Mouse (Mus musculus) ovary, postnatal 36 days (tissue): ENCODE measurements around the gene Rab37.

Source experiments
- DNase-seq: peaks from one replicate; pipeline ENCODE4 v3.0.0; 2022; ENCODE audit warnings: low spot score, mixed read lengths

Gene Rab37

DNA sequence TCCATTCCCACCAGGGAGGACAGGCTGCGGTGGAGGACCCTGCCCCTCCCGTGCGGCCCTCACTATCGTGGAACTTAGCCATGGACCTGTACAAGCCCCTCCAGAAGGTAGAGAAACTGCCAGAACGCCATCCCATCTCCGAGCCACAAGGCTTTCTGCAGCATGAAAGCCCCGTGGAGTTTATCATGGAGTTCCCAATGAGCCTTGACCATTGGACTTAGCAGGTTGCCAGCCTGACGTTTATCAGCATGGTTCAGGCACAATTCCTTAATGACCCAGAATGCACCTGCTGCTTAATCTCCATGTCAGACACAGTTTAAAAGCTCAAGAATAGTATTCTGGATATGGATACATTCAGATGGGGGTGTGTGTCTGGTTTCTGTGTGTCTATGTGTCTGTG, 6.2 kb upstream of the Rab37 start:
- no peak for DNase-seq

DNA sequence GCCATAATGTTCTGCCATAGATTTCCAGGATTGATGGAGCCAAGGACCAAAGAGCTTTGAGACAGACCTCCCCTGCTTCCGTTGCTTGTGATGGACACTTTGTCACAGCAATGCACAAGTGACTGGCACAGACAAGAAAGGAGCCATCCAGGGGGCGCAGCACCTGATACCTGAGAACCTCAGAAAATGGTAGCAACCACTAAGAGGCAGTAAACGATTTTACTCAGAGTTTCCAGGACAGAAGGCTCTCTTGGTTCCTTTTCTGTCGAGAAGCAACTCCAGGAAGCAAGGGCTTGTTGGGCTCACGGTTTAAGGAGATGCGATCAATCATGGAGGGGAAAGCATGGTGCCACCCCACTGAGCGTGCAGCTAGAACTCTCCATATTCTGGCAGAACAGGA, 5.0 kb upstream of the Rab37 start:
- DNase-seq = no peak

DNA sequence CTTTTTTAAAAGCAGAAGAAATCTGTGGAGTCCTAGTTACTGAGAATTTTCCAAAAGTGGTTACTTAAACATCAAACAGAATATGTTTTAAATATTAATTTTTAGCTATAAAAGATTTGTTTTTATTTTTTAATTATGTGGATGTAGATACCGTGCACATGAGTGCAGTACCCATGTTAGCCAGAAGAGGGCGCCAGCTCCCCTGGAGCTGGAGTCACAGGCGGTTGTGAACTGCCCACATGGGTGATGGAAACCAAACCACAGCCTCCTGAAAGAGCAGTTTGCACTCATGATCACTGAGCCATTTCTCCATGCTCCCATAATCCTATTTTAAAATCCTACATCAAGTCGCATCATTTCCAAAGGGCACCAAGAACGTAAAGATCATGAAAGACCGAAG, 1.4 kb upstream of the Rab37 start:
- no peak for DNase-seq

DNA sequence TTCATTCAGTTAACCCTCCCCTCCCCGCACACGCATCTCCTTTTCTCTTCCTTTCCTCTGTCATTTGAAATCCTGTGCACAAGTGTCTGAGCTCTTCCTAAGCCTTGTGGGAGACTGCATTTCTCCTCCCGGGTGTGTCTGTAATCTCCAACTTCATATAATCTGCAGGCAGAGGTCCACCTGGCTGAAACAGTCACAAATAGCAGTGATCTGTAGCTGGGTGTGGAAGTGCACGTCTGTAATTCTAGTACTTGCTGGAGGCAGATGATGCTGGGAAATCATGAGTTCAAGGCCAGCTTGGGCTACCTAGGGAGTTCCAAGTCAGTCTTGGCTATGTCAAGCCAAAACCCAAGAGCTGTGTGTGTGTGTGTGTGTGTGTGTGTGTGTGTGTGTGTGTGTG, 909 bp downstream of the Rab37 start:
- DNase-seq = no peak

DNA sequence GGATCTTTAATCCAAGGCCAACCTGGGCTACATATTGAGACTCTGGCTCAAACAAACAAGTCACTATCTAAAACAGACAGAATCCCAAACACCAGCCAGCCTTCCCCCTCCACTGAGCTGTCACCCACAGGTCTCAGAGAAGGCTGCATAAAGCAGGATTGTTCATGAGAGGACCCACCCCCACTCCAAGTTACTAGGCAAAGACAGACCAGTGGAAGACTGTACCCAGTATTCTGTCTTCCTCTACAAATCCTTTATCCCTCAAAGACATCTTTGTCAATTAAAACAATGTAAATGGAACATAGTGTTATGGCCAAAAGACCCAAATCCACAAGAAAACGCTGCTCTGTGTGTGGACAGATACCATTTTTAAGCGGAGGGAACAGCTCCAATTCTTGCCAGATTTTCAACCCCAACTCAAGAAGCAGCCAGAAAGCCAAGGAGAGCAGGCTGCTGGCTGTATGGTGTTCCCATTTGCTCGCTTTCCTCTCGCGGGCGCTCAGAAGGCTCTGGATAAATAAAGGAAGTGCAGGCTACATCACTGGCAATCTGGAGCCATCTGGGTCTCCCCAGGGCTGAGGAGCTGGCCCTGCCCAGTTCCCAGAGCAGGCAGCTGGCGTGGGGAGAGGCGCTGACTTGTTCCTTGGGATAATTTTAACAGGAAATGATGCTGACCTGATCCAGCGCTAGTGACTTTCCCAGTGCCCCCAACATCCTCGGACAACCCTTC, 7.1 kb downstream of the Rab37 start:
- no peak for DNase-seq

DNA sequence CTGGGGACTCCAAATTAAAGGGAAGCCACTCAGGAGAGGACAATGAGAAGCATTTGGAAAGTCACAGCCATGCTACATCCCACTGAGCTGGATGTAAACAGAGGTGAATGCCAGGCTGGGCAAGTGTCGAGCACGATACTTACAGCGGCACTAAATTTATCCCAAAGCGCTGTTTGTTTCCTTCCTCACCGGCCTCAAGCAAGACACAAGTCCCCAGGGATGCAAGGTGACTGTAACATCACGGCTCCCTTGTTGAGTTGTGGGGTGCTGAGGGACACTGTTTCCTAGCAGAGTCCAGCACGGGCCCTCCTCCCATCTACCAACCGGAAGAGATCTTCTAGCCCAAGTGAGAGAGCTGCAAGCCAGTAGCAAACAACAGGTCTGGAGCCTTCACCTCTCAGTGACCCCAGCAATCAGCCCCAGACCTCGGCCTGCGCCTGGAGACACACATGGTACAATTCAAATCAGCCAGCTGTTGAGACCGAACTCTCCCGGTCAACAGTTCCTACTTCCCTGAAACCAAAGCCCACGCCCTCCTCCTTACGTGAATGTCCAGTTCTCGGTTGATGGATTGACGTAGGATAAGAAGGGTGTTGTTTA, 8.1 kb downstream of the Rab37 start:
- DNase-seq = no peak

DNA sequence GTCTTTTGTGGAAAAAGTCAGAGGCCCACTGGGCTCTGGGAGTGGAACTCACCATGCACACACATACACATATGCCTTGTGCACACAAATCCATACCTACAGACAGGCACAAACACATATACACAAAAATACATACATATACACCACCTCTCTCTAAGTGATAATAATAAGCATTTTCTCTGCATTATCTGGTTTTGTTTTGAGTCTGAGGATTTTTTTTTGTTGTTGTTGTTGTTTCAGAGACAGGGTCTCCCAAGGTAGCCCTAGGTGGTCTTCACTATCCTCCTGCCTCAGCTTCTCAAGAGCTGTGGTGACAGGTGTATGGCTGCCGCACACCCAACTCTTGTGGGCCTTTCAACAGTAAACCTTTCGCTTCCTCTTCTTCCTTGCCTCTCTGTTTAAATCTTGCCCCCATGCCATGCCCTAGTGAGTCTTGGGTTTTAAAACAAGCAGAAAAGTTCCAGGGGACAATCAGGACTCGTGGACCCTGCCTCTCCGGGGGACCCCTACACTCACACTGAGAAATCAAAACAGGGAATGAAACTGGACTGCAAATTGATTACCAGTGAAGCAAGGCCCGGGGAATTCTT, 8.9 kb downstream of the Rab37 start:
- DNase-seq = no peak

DNA sequence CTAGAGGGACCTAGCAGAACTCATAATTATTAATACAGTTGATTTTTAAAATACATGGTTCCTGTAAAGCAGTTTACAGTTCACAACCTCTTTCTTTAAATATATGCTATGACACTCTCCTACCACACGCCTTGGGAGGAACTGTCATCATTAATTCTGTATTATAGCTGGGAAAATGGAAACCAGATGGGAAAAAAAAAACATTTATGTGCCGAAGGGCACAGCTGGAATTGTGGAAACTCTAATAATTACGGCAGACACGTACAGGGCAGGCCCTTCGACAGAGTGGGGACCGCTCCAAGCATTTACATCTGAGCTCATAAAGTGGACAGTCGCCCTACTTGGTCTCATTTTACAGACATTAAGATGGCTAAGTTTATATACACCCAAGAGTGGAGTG, 9.5 kb downstream of the Rab37 start:
- DNase-seq = no peak

DNA sequence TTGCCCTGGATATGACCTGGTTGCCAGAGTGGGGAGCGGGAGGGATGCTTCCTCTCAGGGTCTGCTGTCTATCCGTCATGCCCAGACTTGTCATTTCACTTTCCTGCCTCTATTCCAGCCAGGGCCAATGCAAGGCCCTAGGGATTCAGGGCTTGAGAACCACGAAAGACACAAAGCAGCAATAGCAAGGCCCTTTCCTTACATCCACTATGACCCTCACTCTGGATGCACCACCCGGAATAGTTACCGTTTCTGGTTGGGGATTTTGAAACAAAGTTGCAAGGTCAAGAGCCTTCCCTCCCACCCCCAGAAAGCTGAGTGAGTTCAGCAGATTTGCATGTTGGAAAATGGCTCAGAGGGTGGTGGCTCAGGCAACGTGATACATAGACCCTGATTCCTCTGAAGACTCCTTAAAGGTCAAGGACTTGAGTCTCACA, 10.4 kb downstream of the Rab37 start:
- no peak for DNase-seq

DNA sequence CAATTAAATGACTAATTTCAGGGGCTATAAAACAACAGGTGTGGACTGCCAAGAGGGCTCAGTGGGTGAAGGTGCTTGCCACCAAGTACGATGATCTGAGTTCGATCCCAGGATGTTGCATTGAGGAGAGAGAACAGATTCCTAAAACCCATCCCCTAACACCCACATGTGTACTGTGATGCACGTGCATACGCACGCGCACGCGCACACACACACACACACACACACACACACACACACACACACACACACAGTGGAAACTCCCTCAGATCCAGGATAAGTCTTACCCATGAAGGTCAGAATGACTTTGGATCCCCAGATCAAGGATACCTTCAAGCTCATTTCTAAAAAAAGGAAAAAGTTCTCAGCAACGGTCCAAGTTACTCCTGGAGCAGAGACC, 10.9 kb downstream of the Rab37 start:
- no peak for DNase-seq

DNA sequence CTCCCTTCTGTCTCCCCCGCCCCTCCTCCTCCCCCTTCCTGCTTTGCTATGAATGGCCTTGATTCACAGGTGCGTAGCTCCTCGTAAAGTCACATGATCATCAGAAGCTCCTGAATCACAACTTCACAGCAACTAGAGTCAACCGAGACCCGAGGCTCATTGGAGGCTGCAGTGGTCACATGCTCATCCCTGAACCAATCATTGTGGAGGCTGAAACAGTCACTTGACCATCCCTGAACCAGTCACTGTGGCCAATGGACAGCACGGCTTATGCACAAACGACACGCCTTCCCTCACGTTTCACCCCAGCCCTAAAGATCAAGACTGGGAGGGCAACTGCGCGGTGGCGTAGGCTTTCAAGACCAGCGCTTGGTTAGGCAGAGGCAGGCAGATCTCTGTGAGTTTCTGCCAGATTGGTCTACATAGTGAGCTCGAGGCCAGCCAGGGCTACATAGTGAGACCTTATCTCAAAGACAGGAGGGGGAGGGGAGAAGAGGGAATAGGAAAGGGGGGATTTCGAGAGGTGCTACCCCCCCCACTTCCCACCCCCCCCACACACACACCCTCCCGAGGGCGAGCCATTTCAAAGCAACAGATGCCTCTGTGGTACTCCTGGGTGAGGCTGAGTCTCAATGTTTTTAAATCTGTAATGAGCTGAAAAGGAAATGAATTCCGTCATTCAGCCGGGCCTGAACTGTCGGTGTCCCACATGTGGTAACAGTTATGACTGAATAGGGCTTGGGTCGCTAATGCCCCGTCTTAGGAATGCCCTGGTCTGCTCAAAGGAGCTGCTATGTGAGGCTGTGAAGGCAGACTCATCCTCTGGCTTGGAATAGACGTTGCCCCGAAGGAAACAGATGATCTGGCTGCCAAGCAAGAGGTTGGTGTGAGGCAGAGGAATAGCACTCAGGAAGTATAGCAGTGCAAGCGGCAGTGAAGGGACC, 12.5 kb downstream of the Rab37 start:
- DNase-seq = no peak

DNA sequence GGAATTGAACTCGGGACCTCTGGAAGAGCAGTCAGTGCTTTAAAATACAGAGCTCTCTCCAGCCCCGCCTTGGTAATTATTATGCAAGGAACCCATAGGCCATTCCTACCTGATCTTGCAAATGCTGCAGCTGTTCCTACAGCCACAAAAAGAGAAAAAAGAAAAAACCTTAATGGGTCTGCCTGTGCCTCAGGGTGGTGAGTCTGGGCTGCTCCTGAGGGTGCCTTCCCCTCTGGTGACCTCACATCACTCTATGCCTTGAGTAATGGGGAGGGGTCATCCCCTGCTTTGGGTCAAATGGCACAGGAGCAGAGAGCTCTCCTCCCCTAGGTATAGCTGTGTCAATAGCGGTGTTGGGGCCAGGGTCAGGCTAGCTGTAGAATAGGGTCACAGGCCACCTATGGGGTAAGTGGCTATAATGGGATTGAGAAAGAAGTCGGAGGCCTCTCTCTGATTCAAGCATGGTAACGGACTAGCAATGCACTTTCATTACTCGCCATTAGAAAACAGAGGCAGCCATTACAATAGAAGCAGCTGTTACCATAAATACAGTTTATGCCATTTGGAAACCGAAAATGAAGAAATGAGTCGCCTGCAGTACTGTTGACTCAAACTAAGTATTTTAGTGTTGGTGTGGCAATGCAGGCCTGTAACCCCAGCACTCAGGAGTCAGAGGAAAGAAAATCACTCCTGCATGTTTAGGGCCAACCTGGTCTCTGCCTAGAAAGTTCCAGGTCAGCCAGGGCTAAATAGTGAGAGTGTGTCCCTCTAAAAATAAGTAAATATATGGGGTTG, 13.7 kb downstream of the Rab37 start:
- DNase-seq = no peak

DNA sequence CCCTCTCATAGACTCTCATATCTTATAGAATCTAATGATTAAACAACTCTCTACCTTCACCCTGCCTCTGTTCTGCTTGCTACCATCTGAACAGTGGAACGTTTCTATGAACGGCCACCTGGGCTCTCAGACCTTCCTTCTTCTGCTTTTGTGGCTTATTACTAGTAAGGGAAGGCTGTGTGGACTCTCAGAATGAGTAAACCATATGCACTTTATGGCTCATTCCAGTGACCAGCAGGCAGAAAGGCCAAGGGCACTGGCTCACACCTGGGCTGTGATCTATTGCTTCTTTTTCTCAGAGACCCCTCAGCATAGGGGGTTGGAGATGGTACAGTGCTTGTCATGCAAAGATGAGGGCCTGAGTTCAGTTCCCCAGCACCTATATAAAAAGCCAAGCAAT, 15.4 kb downstream of the Rab37 start:
- no peak for DNase-seq

DNA sequence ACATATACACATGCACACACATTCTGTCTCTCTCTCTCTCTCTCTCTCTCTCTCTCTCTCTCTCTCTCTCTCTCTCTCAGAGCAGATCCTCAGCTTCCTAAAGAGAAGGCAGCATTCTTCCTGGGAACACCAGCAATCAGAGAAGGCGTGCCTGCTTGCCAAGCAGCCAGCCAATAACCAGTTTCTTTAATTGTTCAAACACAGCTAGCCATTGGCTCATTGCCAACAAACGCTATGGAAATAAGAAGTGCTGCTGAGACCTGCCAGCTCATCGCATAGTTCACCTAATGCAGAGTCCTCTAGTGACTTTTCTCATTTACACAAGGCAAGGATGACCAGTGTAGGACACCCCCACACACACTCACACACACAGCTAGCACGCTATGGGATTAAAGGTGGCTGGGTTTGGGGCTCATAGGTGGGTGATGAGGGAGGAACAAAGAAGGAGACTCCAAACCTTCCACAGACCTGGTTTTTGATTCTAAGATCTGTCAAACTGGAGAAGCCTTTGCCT, 16.2 kb downstream of the Rab37 start:
- no peak for DNase-seq

DNA sequence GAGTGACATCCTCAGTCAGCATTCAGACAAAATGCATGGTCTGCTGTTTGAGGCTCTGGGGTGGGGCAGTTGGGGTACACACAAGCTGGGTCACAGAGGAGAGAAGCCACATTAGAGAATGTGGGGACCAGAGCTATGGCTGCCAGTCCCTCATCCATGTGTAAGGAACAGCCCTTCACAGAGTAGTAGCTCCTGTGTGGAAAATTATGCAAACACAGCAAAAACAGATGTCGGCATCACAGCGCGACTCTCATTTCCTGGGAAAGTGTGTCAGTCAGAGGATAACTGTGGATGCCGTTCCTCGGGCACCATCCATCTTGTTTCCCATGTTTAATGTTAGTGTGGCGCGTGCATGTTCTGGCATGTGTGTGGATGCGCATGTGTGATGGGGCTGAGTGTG, 16.9 kb downstream of the Rab37 start:
- DNase-seq = no peak

DNA sequence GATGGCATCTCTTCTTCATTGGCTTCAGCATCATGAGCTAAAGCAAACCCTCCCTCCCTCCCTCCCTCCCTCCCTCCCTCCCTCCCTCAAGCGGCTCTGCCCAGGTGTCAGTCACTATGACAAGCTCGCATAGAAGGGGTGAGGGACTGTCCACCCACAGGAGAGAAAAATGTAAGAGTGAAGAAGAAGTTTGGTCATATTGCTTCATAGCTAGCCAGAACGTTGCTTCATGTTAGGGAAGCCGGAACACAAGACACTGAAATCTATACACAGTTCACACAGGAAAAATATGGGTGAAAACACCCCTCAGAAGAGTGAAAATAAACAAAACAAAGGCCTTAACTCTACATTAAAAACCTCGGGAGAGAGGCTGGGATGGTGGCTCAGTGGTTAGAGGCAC, 19.0 kb downstream of the Rab37 start:
- DNase-seq = no peak

DNA sequence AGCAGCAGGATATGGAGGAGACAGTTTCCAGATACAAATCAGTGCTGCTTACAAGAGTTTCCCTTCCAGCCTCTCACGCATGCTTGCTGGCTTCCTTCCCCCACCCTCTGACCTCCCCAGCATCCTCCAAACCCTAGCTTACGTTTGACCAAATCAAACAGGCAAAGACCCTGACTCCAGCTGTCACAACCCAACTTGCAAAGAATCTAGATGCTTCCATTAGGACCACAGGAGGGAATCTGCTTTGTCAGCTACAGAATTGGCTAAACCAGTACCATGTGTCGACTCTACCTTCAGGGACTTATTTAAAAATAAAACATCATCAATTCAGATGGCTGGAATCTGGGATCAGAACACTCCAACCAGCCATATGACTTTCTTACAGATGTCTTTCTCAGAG, 21.0 kb downstream of the Rab37 start:
- no peak for DNase-seq

DNA sequence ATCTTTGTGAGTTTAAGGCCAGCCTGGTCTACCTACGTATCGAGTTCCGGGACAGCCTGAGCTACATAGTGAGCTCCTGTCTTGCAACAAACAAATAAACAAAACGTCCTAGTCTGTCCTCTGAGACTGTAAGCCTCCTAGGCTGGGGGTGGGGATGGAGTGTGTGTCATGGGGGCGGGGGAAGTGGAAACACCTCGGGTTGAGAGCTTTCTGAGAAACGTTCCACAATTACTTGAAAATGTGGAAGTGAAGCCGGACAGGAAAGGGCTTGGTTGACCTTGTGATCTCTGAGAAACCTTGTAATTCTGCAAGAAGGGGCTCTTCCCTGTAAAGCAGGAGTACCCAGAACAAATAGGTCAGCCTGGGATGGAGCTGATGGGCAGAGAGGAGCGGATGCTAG, 28.2 kb downstream of the Rab37 start:
- no peak for DNase-seq

DNA sequence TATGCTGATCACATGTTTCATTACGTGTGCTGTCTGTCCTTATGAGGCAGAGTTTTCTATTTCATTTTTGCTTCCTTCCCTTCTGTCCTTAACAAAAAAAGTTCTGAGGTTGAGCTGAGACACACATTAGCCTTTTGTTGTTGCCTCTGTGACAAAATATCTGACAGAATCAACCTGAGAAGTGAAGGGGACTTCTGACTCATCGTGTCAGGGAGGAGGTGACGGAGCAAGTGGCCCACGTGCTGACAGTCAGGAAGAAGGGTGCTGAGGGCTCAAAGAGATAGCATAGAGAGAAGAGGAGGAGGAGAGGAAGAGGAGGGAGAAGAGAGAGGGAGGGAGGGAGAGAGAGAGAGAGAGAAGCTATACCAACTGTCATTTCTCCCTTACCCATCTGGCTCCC, 37.3 kb downstream of the Rab37 start:
- DNase-seq = no peak

DNA sequence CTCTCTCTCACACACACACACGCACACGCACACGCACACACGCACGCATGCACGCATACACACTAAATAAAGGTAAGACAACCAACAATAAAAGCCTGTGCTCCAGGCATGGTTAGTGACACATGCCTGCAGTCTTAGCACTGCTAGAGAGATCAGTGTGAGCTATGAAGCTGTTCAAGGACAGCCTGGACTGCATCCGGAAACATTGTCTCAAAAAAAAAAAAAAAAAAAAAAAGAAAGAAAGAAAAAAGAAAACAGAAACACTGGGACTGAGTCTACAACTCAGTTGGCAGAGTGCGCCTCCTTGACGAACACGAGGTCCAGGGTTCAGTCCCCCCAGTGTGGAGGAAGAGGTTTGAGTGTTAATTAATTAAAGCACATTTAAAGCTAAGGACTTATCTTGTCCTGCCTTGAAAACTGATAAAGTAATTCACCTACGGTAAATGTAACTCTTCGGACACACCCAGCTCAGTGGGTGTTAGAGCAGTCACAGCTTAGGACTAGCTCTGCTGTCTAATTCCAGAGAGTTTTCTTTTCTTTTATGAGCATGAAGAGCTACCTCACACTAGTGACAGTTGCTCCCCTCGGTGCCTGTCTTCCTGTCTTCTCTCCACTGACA, 38.4 kb downstream of the Rab37 start:
- no peak for DNase-seq

DNA sequence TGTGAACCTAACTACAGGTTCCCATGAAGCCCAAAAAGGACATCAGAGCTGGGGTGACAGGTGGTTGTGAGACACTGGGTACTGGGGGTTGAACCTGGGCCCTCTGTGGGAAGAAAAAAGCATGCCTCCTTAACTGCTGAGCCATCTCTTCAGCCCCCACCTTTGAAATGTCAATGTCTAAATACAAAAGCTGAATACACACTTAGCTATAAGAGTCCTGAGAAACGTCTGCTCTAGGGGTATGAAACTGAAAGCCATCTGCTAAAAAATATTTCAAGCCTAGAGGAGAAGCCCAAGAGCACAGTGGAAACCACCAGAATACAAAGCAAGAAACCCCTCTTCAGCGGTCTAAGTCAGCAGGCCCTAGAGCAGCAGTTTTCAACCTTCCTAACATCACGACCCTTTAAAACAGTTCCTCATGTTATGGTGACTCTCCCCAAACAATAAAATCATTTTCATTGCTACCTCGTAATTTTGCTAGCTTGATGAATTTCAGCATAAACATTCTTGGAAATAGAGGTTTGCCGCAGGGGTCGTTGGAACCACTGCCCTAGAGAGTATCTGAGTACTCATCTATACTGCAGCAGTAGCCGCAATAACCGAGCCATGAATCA, 40.6 kb downstream of the Rab37 start:
- DNase-seq = no peak
